Mouse (Mus musculus) heart, postnatal 0 days (tissue): Measurements from ENCODE around the gene Insl6. TPM values are rescaled to one million over a fixed set of nuclear protein-coding genes. Genes with fewer than 3 reads are reported as not detected.

Experiments used
- ATAC-seq: fragments of 200-750 bp; cut with Nextera tagmentation; 2 replicates; pipeline ENCODE4 v1.8.0; 2017; ENCODE audit warnings: low read depth, moderate number of reproducible peaks, moderate library complexity; ENCODE audit not compliant: insufficient read depth
- DNase-seq: peaks from one replicate; pipeline ENCODE4 v3.0.0-alpha.2; 2016; ENCODE audit warnings: low spot score
- H3K27ac ChIP-seq: fragments of 300-500 bp; sonication (generic); 2 replicates; pipeline ENCODE4 v1.5.1; 2014; ENCODE audit warnings: low read depth, mild to moderate bottlenecking
- H3K27me3 ChIP-seq: fragments of 300-500 bp; sonication (generic); 2 replicates; pipeline ENCODE4 v1.6.1; 2014; ENCODE audit warnings: low read length, mixed read lengths; ENCODE audit not compliant: control insufficient read depth, insufficient read depth
- H3K36me3 ChIP-seq: fragments of 300-500 bp; sonication (generic); replicated peaks from 2 replicates; pipeline ENCODE4 v1.6.1; 2014; ENCODE audit warnings: low read length, mixed read lengths; ENCODE audit not compliant: control insufficient read depth, insufficient read depth
- H3K4me1 ChIP-seq: fragments of 300-500 bp; sonication (generic); 2 replicates; pipeline ENCODE4 v1.6.1; 2014; ENCODE audit warnings: antibody characterized with exemption; ENCODE audit not compliant: control insufficient read depth, insufficient read depth
- H3K4me2 ChIP-seq: fragments of 300-500 bp; sonication (generic); 2 replicates; pipeline ENCODE4 v1.6.1; 2014; ENCODE audit warnings: low read depth, mild to moderate bottlenecking, low read length, moderate library complexity
- H3K4me3 ChIP-seq: fragments of 300-500 bp; sonication (generic); 2 replicates; pipeline ENCODE4 v1.5.1; 2014; ENCODE audit warnings: low read depth, low read length
- H3K9ac ChIP-seq: fragments of 300-500 bp; sonication (generic); replicated peaks from 2 replicates; pipeline ENCODE4 v1.6.1; 2014; ENCODE audit warnings: low read depth, low read length, mixed read lengths
- H3K9me3 ChIP-seq: fragments of 300-500 bp; sonication (generic); replicated peaks from 2 replicates; pipeline ENCODE4 v1.6.1; 2016; ENCODE audit warnings: low read length; ENCODE audit not compliant: control insufficient read depth
- CTCF ChIP-seq: IDR thresholded peaks from 2 replicates; pipeline ENCODE4 v1.5.1; 2016; ENCODE audit warnings: antibody characterized with exemption, control low read depth, low read depth
- EP300 ChIP-seq: IDR thresholded peaks from 2 replicates; pipeline ENCODE4 v1.6.1; 2016; ENCODE audit warnings: antibody characterized with exemption, low read depth
- WGBS: fragments of 180-500 bp; shearing (Covaris S2); extraction: QIAGEN DNeasy Blood & Tissue Kit; methylation state at CpG from one replicate; pipeline ENCODE4 v1.1.7; 2014; 5-methylcytosine and 5-hydroxymethylcytosine counted together
- polyA plus RNA-seq: library from polyadenylated mRNA; unstranded; fragments of >200 nt; fragmentation: Nextera tagmentation; extraction: Ambion mirVana; gene quantifications from 2 replicates; pipeline ENCODE4 v1.2.1, GENCODE M21; 2015
- total RNA-seq: library from RNA; depleted of rRNA; stranded (reverse); fragments of >200 nt; gene quantifications from 2 replicates; pipeline ENCODE4 v1.2.3, GENCODE M21; 2014; ENCODE audit warnings: low replicate concordance

Gene Insl6
- total and polyA plus RNA-seq, 2 experiments from 2014 or later: 3.0 TPM

DNA sequence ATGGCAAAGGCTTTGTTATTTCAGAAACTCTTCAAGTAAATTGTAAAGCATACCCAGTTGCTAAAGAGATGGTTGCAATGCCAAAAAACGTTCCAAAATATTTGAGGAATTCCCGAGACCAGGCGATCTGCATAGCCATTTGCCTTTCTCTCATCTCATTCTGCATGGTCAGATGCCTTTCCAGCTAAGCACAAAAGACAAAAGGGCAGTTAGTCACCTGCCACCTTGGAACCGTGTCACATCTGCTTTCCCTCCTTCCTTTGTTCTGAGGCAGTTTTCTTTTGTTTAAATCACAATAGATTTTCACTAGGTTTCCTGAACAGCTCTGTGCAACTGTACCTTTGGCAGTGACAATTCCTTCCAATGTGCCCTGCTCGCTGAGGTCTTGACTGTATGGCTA lies 25.8 kb upstream of the Insl6 start:
- no peak overlapping the region for H3K4me2 ChIP-seq
- no peaks in the 10 kb centered on the region for H3K4me1 ChIP-seq
- TF ChIP-seq CTCF (no peak), EP300 (no peak)
- DNase-seq (no peak), ATAC-seq (no peak)
- H3K27ac ChIP-seq: no peak overlapping the region
- no peak overlapping the region for H3K4me3 ChIP-seq
- H3K27me3 ChIP-seq: no peaks in the 10 kb centered on the region
- H3K9me3 ChIP-seq: no peaks in the 10 kb centered on the region
- H3K9ac ChIP-seq: no peak overlapping the region
- 50% methylated on average over 5 of the region's 5 CpGs for WGBS
- H3K36me3 ChIP-seq: peaks cover 6% of the 10 kb centered on the region; the same call in 1 of the 2 replicates

GRCm38 (mm10) chr19:29345636-29346035 lies 20.5 kb upstream of the Insl6 start:
- WGBS: 83% methylated on average over 6 of the region's 6 CpGs
- Histone ChIP-seq H3K4me3 (no peak overlapping the region), H3K4me1 (no peaks in the 10 kb centered on the region), H3K27me3 (no peaks in the 10 kb centered on the region), H3K36me3 (peaks cover 6% of the 10 kb centered on the region; the same call in 1 of the 2 replicates), H3K9me3 (no peaks in the 10 kb centered on the region), H3K9ac (no peak overlapping the region), H3K4me2 (no peak overlapping the region), H3K27ac (no peak overlapping the region)
- TF ChIP-seq EP300: no peak
- no peak for TF ChIP-seq CTCF
- DNase-seq: no peak
- no peak for ATAC-seq

GRCm38 (mm10) chr19:29344868-29345267 lies 19.7 kb upstream of the Insl6 start:
- DNase-seq (no peak), ATAC-seq (no peak)
- H3K9me3 ChIP-seq: no peaks in the 10 kb centered on the region
- no peak overlapping the region for H3K9ac ChIP-seq
- no peak overlapping the region for H3K4me2 ChIP-seq
- no peak overlapping the region for H3K4me3 ChIP-seq
- no peaks in the 10 kb centered on the region for H3K4me1 ChIP-seq
- no peak for TF ChIP-seq EP300
- H3K36me3 ChIP-seq: peaks cover 2% of the 10 kb centered on the region; the same call in 1 of the 2 replicates
- no peaks in the 10 kb centered on the region for H3K27me3 ChIP-seq
- no peak overlapping the region for H3K27ac ChIP-seq

DNA sequence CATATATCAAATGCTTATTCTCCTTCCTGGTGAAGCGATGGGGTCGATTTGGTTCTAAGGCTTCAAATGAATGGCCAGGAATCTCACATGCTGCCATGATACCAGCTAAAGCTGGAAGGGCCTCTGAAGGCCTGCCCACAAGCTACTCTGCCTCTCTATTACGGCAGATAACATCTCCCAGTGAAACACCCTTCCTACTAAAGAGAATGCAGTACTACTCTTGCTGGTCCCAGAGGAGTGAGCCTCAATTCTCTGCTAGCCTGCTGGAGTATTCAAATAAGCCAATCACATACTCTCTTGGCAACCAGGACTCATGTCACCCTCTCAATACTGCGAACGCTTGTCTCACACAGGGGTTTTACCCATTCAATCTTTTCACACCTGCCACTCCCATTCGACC lies 17.1 kb upstream of the Insl6 start:
- Histone ChIP-seq H3K36me3 (no peaks in the 10 kb centered on the region), H3K9ac (no peak overlapping the region), H3K27me3 (no peaks in the 10 kb centered on the region), H3K9me3 (no peaks in the 10 kb centered on the region), H3K4me3 (no peak overlapping the region), H3K4me2 (no peak overlapping the region), H3K4me1 (no peaks in the 10 kb centered on the region), H3K27ac (no peak overlapping the region)
- DNase-seq (no peak), ATAC-seq (no peak)
- TF ChIP-seq EP300 (no peak), CTCF (no peak)
- whole genome bisulfite sequencing: 68% methylated on average over 6 of the region's 6 CpGs

DNA sequence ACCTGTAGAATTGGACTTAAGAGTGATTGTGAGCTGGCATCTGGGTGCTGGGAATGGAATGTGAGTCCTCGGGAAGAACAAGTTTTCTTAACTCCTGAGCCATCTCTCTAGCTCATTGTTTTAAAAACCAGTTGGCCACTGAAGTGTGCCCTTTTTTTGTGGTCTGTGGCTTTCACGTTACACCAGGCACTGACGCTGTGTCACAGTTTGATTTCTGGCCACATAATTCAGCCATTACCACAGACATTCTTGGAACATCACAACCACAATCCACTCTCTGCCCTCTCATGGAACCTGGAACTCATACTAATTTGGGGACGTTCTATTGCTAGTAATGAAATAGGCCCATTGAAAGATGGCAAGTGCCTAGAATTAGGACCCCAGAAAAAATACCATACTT lies 15.9 kb upstream of the Insl6 start:
- no peak overlapping the region for H3K4me3 ChIP-seq
- TF ChIP-seq EP300 (no peak), CTCF (no peak)
- WGBS: 75% methylated on average over 4 of the region's 4 CpGs
- H3K9me3 ChIP-seq: no peaks in the 10 kb centered on the region
- no peaks in the 10 kb centered on the region for H3K4me1 ChIP-seq
- no peaks in the 10 kb centered on the region for H3K36me3 ChIP-seq
- H3K9ac ChIP-seq: no peak overlapping the region
- no peak overlapping the region for H3K27ac ChIP-seq
- no peaks in the 10 kb centered on the region for H3K27me3 ChIP-seq
- no peak for ATAC-seq
- no peak for DNase-seq
- no peak overlapping the region for H3K4me2 ChIP-seq

DNA sequence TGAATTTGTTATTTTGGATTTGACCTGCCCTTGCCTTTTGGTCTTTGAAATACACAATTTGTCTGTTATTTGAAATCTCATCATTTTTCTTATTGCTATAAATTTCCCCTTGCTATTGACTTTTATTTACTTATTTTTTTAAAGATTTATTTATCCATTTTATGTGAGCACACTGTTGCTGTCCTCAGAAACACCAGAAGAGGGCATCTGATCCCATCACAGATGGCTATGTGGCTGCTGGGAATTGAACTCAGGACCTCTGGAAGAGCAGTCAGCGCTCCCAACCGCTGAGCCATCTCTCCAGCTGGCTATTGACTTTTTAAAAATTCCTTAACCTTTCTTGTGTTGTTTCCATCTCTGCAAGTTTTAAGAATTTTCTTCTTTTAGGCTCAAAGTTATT lies 11.5 kb upstream of the Insl6 start:
- no peak overlapping the region for H3K9ac ChIP-seq
- no peak overlapping the region for H3K27ac ChIP-seq
- no peak for TF ChIP-seq CTCF
- no peaks in the 10 kb centered on the region for H3K9me3 ChIP-seq
- DNase-seq (no peak), ATAC-seq (no peak)
- H3K4me2 ChIP-seq: no peak overlapping the region
- WGBS: 88% methylated on average over 2 of the region's 2 CpGs
- H3K36me3 ChIP-seq: no peaks in the 10 kb centered on the region
- no peaks in the 10 kb centered on the region for H3K27me3 ChIP-seq
- H3K4me1 ChIP-seq: 0 out of 2 replicates have a peak, but pooled peaks cover 6% of the 10 kb centered on the region
- no peak overlapping the region for H3K4me3 ChIP-seq
